Comparison of ENCODE assay signal across 29 mouse cellular contexts in the genomic region with DNA sequence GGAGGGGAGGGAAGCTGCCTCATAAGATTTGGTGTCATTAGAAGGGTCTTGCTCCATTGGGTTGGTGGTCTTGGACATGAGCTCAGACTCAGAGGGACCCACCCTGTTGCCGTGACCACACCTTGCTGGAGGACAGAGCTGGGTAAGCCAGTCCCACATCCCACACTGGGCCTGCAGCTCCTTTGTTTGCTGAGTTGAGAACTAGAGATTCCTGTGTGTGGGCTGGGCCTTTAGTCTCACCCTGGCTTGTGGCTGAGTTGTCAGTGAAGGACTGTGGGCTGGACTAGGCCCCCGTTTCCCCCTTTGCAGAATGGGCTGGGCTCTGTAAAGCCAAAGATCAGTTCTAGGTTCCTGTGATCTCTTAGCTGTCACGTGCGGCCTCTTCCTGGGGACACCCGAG. TPM values are rescaled to one million over a fixed set of nuclear protein-coding genes. Genes with fewer than 3 reads are reported as not detected.
DNase-seq lines count a peak whose midpoint lies in the region; ATAC-seq and TF ChIP-seq lines count a peak whose summit lies in the region.
"Had no signal": no experiment of that assay in that cellular context is flagged by ENCODE, and none has a peak within 500 bp of the region (broad histone marks: within the 10 kb centered on the region; RNA-seq: fewer than 3 reads in every experiment).

No protein-coding gene starts in this region.

- no peak for TF ChIP-seq CTCF in lung, adult 2 months (IDR thresholded peaks at IDR 0.05; ENCODE audit: insufficient read depth, low read length)

- peak overlapping the region; percentile 45; the same call in 1 of the 2 replicates for H3K27ac ChIP-seq in forebrain, embryonic 10.5 days
- H3K27ac ChIP-seq in forebrain, embryonic 16.5 days (ENCODE audit: low read length), result no peak overlapping the region
- no peak overlapping the region for H3K27ac ChIP-seq in lung, embryonic 16.5 days (ENCODE audit: low read length)
- peak overlapping the region; percentile 56 for H3K27ac ChIP-seq in limb, embryonic 10.5 days
- no peak overlapping the region for H3K27ac ChIP-seq in stomach, embryonic 16.5 days (ENCODE audit: low read length)
- H3K27ac ChIP-seq: embryonic facial prominence, embryonic 13.5 days; forebrain, embryonic 13.5 days; gastrocnemius, adult 2 months; heart, embryonic 15.5 days; hindbrain, embryonic 10.5 days; hindbrain, embryonic 13.5 days had no signal

- ATAC-seq in forebrain, embryonic 16.5 days, result no peak
- peak; percentile 56; the same call in 1 of the 2 replicates for ATAC-seq in lung, embryonic 16.5 days (ENCODE audit: low read depth)
- ATAC-seq in stomach, embryonic 16.5 days (ENCODE audit: insufficient read depth, low FRiP score), result peak; percentile 52; the same call in 1 of the 2 replicates
- ATAC-seq: forebrain, embryonic 13.5 days; forebrain, postnatal 0 days; hindbrain, embryonic 16.5 days; Patski had no signal

- no peak for TF ChIP-seq POLR2A in lung, adult 2 months (IDR thresholded peaks at IDR 0.05; ENCODE audit: borderline replicate concordance, extremely low read depth, low read depth, low read length)

- no peak overlapping the region for H3K4me3 ChIP-seq in forebrain, embryonic 10.5 days
- H3K4me3 ChIP-seq in forebrain, embryonic 16.5 days (replicated peaks; ENCODE audit: low read length), result no peak overlapping the region
- no peak overlapping the region for H3K4me3 ChIP-seq in lung, embryonic 16.5 days (ENCODE audit: low read length)
- no peak overlapping the region for H3K4me3 ChIP-seq in lung, adult 2 months (replicated peaks; ENCODE audit: extremely low read depth, low read depth, low read length)
- H3K4me3 ChIP-seq in limb, embryonic 10.5 days, result no peak overlapping the region
- no peak overlapping the region for H3K4me3 ChIP-seq in stomach, embryonic 16.5 days (replicated peaks; ENCODE audit: low read length)
- H3K4me3 ChIP-seq: embryonic facial prominence, embryonic 13.5 days; erythroblast, embryonic 14.5 days; forebrain, embryonic 13.5 days; gastrocnemius, adult 2 months; heart, embryonic 12.5 days; heart, embryonic 15.5 days; hindbrain, embryonic 10.5 days; hindbrain, embryonic 13.5 days had no signal

- H3K4me2 ChIP-seq in forebrain, embryonic 16.5 days (ENCODE audit: low read length), result no peak overlapping the region
- H3K4me2 ChIP-seq in lung, embryonic 16.5 days (ENCODE audit: low read depth, low read length), result no peak overlapping the region
- H3K4me2 ChIP-seq in stomach, embryonic 16.5 days (ENCODE audit: low read depth, low read length), result no peak overlapping the region
- H3K4me2 ChIP-seq: embryonic facial prominence, embryonic 13.5 days; forebrain, embryonic 13.5 days; heart, embryonic 12.5 days; heart, embryonic 15.5 days; hindbrain, embryonic 13.5 days had no signal

- WGBS in forebrain, embryonic 10.5 days, result 73% methylated on average over 5 of the region's 5 CpGs
- 81% methylated on average over 5 of the region's 5 CpGs for WGBS in forebrain, embryonic 16.5 days
- 58% methylated on average over 5 of the region's 5 CpGs for WGBS in lung, embryonic 16.5 days
- 65% methylated on average over 5 of the region's 5 CpGs for WGBS in lung, adult 2 months
- WGBS in limb, embryonic 10.5 days, result 84% methylated on average over 5 of the region's 5 CpGs
- WGBS in stomach, embryonic 16.5 days, result 59% methylated on average over 5 of the region's 5 CpGs

- H3K9ac ChIP-seq in forebrain, embryonic 16.5 days (replicated peaks; ENCODE audit: low read depth, low read length), result no peak overlapping the region
- no peak overlapping the region for H3K9ac ChIP-seq in lung, embryonic 16.5 days (ENCODE audit: low read length)
- no peak overlapping the region for H3K9ac ChIP-seq in stomach, embryonic 16.5 days (ENCODE audit: low read length)
- H3K9ac ChIP-seq: embryonic facial prominence, embryonic 13.5 days; forebrain, embryonic 13.5 days; forebrain, postnatal 0 days; heart, embryonic 12.5 days; heart, embryonic 15.5 days; hindbrain, embryonic 13.5 days had no signal

- H3K27me3 ChIP-seq in forebrain, embryonic 10.5 days (ENCODE audit: poor library complexity, severe bottlenecking), result peaks cover 36% of the 10 kb centered on the region
- H3K27me3 ChIP-seq in forebrain, embryonic 16.5 days (replicated peaks; ENCODE audit: control insufficient read depth, insufficient read depth, low read length), result no peaks in the 10 kb centered on the region
- peaks cover 3% of the 10 kb centered on the region; the same call in 1 of the 2 replicates for H3K27me3 ChIP-seq in lung, embryonic 16.5 days (ENCODE audit: control insufficient read depth, insufficient read depth, low read depth, low read length)
- H3K27me3 ChIP-seq in limb, embryonic 10.5 days (ENCODE audit: low read depth, poor library complexity, severe bottlenecking), result peaks cover 37% of the 10 kb centered on the region
- H3K27me3 ChIP-seq in stomach, embryonic 16.5 days (ENCODE audit: control insufficient read depth, insufficient read depth, low read length), result no peaks in the 10 kb centered on the region
- H3K27me3 ChIP-seq: embryonic facial prominence, embryonic 13.5 days; Patski had no signal

- no peak for DNase-seq in forebrain, embryonic 10.5 days (ENCODE audit: extremely low spot score, low spot score)
- DNase-seq in lung, adult 2 months, result no peak
- DNase-seq in limb, embryonic 10.5 days (ENCODE audit: low spot score), result no peak
- DNase-seq in B cell, adult 2 months, result no peak
- no peak for DNase-seq in heart, adult 9 months (ENCODE audit: low spot score in 2 of 2)
- DNase-seq: adrenal gland, postnatal 10 days; cerebellum, adult 11 months; cerebellum, adult 2 months; cerebellum, adult 9-11 months; cerebellum, postnatal 25 days; forebrain, postnatal 0 days; gastrocnemius, adult 2 months; gastrocnemius, postnatal 14 days; heart, adult 11 months; heart, postnatal 10 days; heart, postnatal 36 days had no signal

- no peaks in the 10 kb centered on the region for H3K36me3 ChIP-seq in forebrain, embryonic 10.5 days (replicated peaks)
- no peaks in the 10 kb centered on the region for H3K36me3 ChIP-seq in forebrain, embryonic 16.5 days (ENCODE audit: control insufficient read depth, insufficient read depth)
- no peaks in the 10 kb centered on the region for H3K36me3 ChIP-seq in lung, embryonic 16.5 days (ENCODE audit: control insufficient read depth, insufficient read depth, low read length)
- no peaks in the 10 kb centered on the region for H3K36me3 ChIP-seq in limb, embryonic 10.5 days
- H3K36me3 ChIP-seq in stomach, embryonic 16.5 days (ENCODE audit: control insufficient read depth, insufficient read depth, low read length), result no peaks in the 10 kb centered on the region
- H3K36me3 ChIP-seq: embryonic facial prominence, embryonic 13.5 days; G1E; heart, embryonic 12.5 days; heart, embryonic 15.5 days; hindbrain, embryonic 10.5 days; hindbrain, embryonic 13.5 days had no signal

- no peaks in the 10 kb centered on the region for H3K9me3 ChIP-seq in forebrain, embryonic 10.5 days
- no peaks in the 10 kb centered on the region for H3K9me3 ChIP-seq in forebrain, embryonic 16.5 days (ENCODE audit: control insufficient read depth, low read length)
- no peaks in the 10 kb centered on the region for H3K9me3 ChIP-seq in lung, embryonic 16.5 days (ENCODE audit: control insufficient read depth, low read length)
- no peaks in the 10 kb centered on the region for H3K9me3 ChIP-seq in limb, embryonic 10.5 days (replicated peaks)
- H3K9me3 ChIP-seq in stomach, embryonic 16.5 days (replicated peaks; ENCODE audit: control insufficient read depth, low read length), result no peaks in the 10 kb centered on the region
- H3K9me3 ChIP-seq: embryonic facial prominence, embryonic 13.5 days; forebrain, embryonic 13.5 days; G1E; heart, embryonic 12.5 days; heart, embryonic 15.5 days; hindbrain, embryonic 10.5 days; hindbrain, embryonic 13.5 days had no signal

- H3K4me1 ChIP-seq in forebrain, embryonic 10.5 days, result peaks cover 42% of the 10 kb centered on the region
- H3K4me1 ChIP-seq in forebrain, embryonic 16.5 days (replicated peaks; ENCODE audit: control insufficient read depth, insufficient read depth, low read length), result no peaks in the 10 kb centered on the region; the same call in 1 of the 2 replicates
- H3K4me1 ChIP-seq in lung, embryonic 16.5 days (replicated peaks; ENCODE audit: control insufficient read depth, insufficient read depth, low read length), result peaks cover 4% of the 10 kb centered on the region
- no peaks in the 10 kb centered on the region for H3K4me1 ChIP-seq in lung, adult 2 months (ENCODE audit: control insufficient read depth, insufficient read depth, low read length)
- peaks cover 45% of the 10 kb centered on the region for H3K4me1 ChIP-seq in limb, embryonic 10.5 days
- H3K4me1 ChIP-seq in stomach, embryonic 16.5 days (ENCODE audit: control insufficient read depth, insufficient read depth, low read length), result no peaks in the 10 kb centered on the region
- H3K4me1 ChIP-seq: forebrain, embryonic 13.5 days; heart, embryonic 12.5 days had no signal

RNA-seq across cellular contexts. Expression of a gene that starts 15.8 kb away (rescaled TPM):
- polyA plus RNA-seq in forebrain, embryonic 10.5 days (2016; fragmentation: Nextera tagmentation; extraction: Ambion mirVana), result 5.0 and 5.3 TPM in 2 replicates
- polyA plus RNA-seq in forebrain, embryonic 16.5 days (2015; fragmentation: Nextera tagmentation; extraction: Ambion mirVana), result 18.3 and 22.1 TPM in 2 replicates
- 63.6 and 81.5 TPM in 2 replicates for polyA plus RNA-seq in lung, embryonic 16.5 days (2015; fragmentation: Nextera tagmentation; extraction: Ambion mirVana)
- polyA plus RNA-seq in lung, adult 2 months (2012; rRNA removed), result 170 and 176 TPM in 2 replicates
- polyA plus RNA-seq in limb, embryonic 10.5 days (2016; fragmentation: Nextera tagmentation; extraction: Ambion mirVana), result 4.1 and 7.2 TPM in 2 replicates
- 112 and 127 TPM in 2 replicates for polyA plus RNA-seq in stomach, embryonic 16.5 days (2015; fragmentation: Nextera tagmentation; extraction: Ambion mirVana)

Comparison
In these comparisons a context has a peak if more than half of its experiments do, and no peak if none do; other contexts are left out.
1. H3K27ac ChIP-seq: peak in forebrain, embryonic 10.5 days (single experiment) and limb, embryonic 10.5 days (single experiment); none in forebrain, embryonic 16.5 days (single experiment), lung, embryonic 16.5 days (single experiment) and stomach, embryonic 16.5 days (single experiment).